Mouse (Mus musculus) spleen, postnatal 14 days (tissue): ENCODE measurements around the gene AY358078.
"Not testable (repeated sequence)": the region's sequence is repeated elsewhere in the genome, so short reads cannot be mapped to it uniquely, and the experiment has no call there.

Experiments used
- DNase-seq, 2 experiments: peaks; one replicate each; pipeline ENCODE4 v3.0.0; 2021 to 2022; ENCODE audit warnings: low spot score in 2 of 2

The AY358078 gene

DNA sequence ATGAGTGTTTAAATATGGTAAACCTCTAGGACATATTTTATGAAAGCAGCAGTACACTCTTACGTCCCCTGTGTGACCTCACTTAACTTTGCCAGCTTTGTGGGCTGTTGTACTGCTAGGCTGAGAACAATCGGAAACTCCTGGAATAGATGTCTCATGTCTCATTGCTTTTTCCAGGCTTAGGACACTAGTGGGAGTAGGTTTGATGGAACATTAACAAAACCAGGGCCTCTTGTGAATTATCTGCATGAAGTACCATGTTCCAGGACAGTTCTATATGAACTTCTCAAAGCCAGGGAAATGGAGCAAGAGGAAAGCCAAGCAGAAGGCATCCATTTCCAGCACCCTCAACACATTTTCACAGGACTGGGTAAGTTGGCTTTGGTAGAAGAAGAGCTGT lies at the start of gene AY358078:
Gene AY358078, plus strand, starts transcription at position 301 of the 400 bp plus-strand sequence.
- no peak for DNase-seq

DNA sequence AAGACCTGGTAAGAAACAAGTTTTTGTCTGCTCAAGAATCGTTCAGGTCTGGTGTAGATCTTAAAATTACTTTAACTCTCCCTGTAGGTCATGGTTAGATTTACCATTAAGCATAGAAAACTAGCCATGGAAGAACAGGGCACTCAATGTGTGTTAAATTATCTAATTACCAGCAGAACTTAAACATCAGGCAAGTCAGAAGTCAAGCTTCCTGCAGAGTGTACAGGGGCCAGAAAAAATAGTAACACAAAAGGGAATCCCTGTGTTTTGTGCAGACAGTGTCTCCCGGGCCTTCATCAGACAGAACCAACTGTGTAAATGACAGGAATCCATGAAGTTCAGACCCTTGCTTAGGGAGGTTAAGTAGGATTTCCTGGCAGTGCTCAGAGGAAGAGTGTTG lies 43.9 kb upstream of the AY358078 start:
- DNase-seq, result no peak

DNA sequence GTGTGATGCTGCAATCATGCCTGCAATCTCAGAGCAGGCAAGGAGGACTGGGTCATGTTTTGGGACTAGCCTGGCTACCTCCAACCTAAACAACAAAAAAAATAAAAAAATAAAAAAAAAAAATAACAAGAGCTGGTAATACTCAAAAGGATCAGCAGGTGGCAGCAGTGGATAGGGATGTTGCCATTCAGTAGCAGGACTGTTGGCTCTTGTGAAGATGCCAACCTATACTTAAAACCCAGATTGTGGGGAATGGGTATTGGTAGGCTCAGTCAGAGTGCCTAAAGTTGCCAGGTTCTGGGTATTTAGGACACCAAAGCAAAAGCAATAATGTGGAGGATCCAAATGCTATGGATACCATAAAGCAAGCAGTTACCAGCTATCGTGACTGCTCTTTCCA lies 28.5 kb upstream of the AY358078 start:
- DNase-seq, result not testable (repeated sequence)

DNA sequence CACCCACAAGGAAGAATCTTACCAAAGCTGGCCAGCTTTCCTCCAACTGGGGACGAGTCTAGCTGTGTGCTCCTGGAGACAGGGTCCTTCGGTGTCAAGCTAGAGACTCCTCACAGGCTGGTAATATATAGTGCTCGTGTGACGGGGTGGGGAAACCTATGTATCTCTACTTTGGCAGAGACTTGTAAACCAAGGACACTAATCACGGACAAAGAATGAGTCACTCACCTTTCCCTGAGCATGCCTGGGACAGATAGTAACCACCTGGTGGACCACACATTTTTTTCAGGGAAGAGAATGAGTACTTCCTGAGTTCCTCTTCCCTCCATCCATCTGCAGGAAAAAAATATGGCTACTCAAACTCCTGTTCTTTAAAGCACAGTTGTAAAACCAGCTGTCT lies 26.4 kb upstream of the AY358078 start, which contains the start of gene Ang4:
Gene Ang4, minus strand, starts transcription at position 101 of the 400 bp plus-strand sequence.
- no peak for DNase-seq

DNA sequence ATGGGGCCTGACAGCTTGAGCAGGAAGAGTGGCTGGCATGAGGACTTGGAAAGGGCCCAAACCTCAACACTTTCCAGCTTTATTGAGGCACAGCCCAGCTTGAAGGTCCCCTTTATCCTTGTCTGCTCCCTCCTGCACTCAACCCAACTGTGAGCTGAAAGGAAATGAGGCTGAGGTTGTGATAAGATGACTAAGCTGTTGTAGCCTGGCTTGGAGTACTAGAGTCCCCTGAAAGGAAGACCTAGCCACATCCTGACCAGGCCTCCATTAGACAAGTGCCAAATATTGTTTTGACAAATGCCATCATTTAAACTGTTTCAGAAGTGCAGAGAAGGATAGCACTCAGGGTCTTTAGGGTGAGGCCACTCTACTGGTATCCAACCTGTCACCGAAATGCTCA lies 22.1 kb upstream of the AY358078 start:
- no peak for DNase-seq

DNA sequence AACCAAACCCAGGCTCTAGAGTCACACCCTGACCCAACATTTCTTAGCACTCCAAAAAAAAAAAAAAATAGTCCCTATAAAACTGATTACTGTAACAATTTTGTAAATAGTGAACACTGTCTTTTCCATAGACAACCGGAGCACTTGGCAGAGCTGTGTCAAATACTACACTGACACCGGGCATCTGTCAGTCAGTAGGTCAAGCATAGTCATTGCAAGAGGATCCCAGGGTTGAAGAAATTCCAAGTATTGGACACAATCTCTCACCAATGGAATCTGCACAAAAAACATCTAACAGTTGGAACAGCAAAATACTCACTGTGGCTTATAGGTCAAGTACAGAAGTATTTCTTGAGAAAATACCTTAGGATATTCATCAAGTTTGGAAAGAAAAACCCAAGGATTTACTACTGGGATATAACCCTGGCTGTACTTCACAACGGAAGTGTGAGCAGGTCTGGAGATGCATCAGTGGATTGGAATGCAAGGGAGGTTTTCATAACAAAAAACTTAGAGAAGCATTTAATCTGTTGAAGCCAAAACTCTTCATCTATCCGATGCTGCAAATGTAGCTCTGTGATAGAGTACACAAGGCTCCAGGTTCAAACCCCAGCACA lies 20.9 kb upstream of the AY358078 start:
- DNase-seq, result no peak

DNA sequence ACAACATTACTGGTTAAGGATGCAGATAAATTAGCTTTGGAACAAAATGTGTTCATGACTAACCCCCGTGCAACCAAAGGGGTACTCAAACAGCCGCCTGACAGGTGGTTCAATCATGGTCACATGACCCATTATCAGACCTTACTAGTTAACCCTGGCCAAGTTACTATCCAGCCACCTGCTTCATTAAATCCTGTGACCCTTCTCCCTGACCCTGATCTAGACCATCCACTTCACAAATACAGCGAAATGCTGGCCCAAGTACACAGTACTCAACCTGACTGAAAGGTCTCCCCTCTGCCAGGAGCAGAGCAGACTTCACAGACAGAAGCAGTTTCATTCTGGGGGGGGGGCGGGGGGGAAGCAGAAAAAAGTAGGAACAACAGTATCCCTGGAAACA lies 13.5 kb upstream of the AY358078 start:
- DNase-seq, result no peak

DNA sequence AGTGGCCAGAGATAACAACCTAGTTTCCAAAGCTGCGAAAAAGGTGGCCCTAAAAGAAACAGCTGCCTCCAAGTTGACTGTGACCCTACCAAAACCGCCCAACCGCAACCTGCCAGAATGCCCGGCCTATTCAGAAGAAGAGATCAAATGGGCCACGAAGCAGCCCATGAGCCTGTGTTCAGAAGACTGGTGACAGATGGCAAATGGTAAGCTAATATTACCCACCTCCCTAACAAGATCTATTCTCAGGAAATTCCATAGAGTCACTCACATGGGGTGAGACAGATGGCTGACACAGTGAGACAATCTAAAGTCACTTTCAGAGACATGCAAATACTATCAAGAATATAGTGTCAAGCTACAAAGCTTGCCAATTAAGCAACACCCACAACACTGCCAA lies 12.8 kb upstream of the AY358078 start:
- DNase-seq, result no peak

DNA sequence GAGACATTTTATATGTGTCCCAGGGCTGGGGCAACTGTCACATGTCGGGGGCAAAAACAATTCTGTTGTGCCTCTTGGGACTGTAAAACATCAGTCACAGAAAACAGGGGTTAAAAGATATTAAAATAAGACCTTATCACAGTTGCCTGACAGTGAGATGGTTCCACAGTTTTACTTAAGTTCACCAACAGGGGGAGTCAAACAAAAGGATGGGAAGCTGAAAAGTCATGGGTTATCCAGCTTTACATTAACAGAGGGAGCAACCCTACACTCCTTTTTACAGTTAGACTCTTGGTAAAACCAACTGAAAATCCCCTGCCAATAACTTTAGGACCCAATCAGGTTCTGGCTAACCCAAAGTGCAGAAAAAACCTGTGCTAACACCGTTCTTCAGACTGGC lies 10.7 kb upstream of the AY358078 start:
- no peak for DNase-seq

DNA sequence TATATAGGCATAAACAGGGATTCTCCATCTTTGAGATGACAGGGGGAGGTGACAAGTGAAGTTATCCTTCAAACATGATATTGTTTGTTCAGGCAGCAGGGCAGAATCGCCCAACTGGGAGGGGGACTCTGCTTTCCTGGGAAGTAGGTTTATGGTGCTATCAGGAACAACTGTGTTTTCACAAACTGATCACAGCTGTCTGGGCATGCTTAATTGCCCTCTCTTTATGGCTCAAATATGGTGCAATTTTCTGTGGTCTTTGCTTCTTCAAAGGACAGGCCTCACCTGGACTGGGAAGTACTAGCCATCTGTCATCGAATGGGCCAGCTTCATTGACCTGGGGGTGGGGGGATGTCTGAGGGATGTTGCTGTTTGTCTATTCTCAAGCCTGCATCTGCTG lies 5.7 kb upstream of the AY358078 start:
- no peak for DNase-seq

DNA sequence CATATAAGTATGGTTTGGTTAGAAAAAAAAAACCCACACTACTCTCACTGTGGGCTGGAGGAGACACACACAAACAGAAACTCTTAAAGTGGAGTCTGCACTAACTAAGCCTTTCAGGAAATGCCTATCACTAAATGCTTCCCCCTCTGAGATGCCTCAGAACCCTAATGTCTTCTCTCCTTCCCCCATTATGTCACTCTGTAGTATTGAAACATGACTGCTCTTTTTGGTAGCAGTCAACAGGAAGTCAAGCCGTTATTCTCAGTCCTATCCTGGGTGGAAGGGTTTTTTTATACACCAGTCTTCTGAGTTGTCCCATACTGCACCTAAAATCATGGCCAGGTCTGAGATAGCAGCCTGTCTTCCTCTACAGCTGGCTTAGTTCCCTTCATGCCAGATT lies 26.8 kb downstream of the AY358078 start:
- DNase-seq, result no peak

DNA sequence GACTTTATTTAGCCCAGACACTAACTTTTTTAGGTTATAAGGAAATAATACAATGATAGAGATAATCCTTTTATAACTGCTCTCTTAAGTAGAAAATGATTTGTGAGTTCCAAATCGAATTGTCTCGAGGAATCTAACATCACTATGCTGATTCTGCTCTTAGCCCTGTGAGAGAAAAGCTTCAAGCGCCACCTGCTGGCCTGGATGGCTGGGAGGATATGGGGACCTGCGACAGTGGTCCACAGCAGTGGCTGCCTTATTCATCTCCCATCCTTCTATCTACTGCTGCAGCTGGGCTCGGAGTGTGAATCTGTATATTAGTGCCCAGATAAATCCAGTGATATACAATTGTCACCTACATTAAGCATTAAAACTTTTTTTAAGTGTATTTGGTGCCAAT lies 28.0 kb downstream of the AY358078 start:
- DNase-seq, result not testable (repeated sequence)

DNA sequence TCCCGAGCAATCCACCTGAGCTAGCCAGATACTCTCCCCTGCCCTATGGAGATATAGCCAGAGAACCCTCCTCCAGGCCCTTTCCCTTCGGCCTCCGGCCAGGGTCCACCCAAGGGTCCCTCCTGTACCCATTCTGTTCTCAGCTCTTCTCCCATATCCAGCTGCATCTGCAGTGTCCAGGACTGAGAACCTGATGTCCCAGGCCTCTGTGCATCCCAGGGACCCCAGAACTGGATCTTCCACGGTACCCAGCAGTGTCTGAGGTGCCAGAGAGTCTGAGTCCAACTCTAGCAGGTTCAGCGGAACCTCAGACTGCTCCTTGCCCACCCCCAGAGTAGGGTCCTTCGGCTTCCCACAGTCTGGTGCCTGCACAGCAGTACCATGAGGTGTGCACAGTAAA lies 29.3 kb downstream of the AY358078 start:
- no peak for DNase-seq

DNA sequence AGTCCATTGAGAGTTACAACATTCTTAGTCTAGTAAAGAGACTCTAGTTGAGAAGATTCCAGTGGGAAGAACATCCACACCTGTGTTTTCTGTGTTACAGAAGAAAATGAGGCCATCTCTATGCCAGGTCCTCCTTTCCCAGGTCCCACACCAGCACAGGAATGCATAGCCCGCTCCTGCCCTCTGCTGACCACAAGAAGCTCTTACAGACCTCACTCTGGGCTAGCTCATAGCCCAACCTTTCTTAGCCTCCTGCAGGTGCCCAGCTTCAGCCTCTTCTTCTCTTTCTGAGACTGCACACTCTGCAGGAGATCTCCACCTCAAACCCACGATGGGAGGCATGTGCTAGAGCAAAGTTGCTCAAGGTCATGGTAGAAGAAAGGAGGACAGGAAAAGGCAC lies 38.6 kb downstream of the AY358078 start:
- DNase-seq, result not testable (repeated sequence)

DNA sequence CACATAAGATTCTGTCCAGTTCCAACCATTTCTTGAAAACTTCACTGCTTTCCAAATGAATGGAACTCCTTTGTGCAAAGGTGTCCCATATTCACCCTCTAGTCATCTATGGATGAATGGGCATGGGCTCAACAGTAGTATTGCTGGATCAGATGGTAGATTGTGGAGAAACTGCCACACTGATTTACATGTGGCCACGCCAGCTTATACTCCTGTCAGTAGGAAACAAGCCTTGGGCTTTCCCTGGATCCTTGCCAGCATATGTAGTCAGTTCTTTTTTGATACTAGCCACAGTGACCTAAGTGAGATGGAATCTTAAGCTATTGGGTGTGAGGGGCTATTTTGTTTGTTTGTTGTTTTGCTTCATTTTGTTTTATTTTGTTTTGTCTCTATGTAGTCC lies 42.4 kb downstream of the AY358078 start:
- no peak for DNase-seq

DNA sequence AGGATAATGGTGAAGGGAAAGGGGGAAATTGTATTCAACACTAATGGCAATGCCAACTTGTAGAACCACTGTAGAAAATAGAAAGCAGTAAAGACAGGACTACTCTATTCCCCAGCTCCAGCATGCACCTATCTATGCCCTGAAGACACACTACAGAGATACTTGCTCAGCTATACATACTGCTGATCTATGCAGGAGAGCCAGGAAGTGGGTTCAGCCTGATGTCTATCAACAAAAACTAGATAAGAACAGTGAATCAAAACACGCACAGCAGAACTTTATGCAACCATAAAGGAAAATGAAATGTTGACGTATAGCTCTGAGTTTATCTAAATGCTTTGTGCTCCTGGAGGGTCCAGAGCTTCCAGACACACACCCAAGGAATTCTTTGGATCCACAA lies 42.9 kb downstream of the AY358078 start:
- no peak for DNase-seq

DNA sequence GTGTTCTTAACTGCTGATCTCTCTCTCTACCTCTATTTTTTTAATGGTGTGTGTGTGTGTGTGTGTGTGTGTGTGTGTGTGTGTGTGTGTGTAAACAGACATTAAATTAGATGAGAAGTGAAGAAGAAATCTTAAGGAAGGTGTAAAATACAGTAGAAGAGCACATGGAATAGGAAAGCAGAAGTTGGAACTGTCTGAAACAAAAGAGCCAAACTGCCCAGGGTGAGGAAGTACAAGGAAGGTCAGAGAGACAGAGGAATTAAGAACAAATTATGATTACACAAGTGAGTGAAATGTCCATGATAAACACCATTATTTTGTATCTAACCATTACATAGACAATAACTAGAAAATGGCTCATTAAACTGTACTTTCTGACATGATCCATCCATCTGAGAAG lies 44.0 kb downstream of the AY358078 start:
- DNase-seq, result no peak

DNA sequence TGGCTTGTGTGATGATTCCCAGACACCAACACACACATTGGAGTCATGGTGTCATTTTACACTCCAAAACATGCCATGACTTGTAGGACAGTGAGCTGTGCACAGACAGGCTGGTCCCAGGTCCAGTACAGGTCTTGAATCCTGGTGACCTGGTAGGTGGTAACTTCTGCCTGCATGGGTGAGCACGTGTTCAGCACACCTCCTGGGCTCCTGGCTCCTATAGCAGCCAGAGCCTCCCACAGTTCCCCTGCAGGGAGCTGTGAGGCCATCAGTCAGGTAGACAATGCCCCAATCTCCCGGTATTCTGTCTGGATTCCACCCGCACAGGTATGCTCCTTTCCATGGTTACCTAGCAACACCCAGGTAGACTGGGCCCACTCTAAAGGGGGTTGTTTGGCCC lies 46.7 kb downstream of the AY358078 start:
- no peak for DNase-seq

DNA sequence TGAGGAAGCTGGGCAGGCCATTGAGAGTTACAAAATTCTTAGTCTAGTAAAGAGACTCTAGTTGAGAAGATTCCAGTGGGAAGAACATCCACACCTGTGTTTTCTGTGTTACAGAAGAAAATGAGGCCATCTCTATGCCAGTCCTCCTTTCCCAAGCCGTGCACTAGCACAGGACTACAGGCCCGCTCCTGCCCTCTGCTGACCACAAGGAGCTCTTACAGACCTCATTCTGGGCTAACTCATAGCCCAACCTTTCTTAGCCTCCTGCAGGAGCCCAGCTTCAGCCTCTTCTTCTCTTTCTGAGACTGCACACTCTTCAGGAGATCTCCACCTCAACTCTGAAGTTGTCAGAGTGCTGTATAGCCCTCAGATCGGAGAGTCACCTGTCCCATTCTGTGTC lies 51.2 kb downstream of the AY358078 start:
- not testable (repeated sequence) for DNase-seq

DNA sequence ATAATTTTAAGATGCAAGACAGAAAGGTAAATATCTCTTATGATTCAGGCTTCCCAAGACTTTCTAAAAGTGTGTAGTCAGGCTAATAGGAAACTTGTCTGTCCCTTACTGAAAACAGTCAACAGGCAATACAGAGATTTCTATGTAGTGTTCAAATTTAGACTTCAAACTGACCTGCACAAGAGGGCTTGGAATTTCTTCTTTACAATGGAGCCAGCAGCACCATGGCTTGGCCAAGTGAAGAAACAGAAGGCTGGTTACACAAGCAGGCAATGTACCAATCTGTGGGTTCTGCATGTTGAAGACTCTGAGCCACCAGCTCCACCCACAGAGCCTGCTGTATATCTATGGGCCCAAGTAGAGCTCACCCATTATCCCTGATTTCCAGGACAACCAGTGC lies 53.6 kb downstream of the AY358078 start, which contains the start of gene Ear6:
Gene Ear6, plus strand, starts transcription at position 301 of the 400 bp plus-strand sequence.
- DNase-seq, result no peak

DNA sequence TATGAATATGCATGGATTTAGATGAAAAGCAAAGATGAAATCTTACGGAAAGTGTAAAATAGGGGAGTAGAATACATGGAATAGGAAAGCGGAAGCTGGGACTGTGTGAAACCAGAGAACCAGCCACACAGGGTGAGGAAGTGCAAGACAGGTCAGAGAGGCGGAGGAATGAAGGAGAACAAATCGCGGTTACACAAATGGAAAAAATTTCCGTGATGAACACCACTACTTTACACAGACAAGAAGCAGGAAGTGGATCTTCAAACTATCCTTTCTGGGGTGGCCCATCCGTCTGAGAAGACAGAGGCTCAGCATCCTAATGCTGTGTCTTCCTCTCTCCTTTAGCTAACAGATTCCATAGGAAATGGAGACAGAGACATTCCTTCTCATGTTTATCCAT lies 55.4 kb downstream of the AY358078 start:
- not testable (repeated sequence) for DNase-seq

DNA sequence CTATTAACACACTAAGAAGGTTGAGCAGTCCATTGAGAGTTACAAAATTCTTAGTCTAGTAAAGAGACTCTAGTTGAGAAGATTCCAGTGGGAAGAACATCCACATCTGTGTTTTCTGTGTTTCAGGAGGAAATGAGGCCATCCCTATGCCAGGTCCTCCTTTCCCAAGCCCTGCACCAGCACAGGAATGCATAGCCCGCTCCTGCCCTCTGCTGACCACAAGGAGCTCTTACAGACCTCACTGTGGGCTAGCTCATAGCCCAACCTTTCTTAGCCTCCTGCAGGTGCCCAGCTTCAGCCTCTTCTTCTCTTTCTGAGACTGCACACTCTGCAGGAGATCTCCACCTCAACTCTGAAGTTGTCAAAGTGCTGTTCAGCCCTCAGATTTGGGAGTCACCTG lies 63.8 kb downstream of the AY358078 start:
- DNase-seq, result not testable (repeated sequence)

DNA sequence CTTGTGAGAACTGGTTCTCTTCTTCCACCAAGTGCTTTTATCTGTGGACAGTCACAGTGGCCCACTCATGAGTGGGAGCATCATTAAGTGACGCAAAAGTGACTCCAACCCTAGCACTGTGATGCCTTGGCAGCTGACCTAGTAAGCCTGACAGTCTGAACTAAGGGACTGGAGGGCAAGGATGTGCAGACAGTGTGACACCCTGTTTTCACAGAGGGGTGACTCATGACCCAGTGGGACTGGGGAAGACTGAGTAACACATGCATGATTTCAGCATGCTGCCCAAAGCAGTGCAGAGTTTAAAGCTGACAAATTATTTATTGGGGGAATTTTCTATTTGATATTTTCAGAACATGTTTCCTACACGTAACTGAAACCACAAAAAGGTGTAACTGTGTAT lies 70.9 kb downstream of the AY358078 start:
- DNase-seq, result no peak

DNA sequence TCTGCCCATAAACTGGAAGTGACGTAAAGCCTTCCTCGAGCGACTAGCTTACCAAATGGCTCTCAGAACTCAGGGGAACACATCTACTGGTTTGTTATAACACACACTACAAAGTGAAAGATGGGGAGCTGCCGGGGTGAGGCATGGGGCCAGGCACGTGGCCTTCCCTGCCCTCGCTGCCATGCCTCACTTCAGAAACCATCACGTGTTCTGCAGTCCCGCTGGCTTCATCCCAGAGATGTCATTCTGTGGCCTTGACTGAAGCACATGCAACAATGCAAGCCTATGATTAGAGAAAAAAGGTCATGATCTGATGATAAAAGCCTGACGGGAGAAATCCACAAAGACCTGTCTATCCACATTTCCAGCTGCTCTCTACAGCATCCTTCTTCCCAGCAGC lies 71.9 kb downstream of the AY358078 start:
- no peak for DNase-seq
